Mouse (Mus musculus) CH12.LX (cell line): ENCODE measurements around the gene Klhl3.

Source experiments
- CTCF ChIP-seq, 2 experiments: IDR thresholded peaks in 1 of 2; conservative IDR thresholded peaks in 1 of 2; 2 replicates each; pipeline ENCODE4 v1.5.1; 2011 to 2012; ENCODE audit warnings: low read depth in 2 of 2, low read length in 2 of 2, improper control_type of control experiment in 1 of 2, inconsistent platforms in 1 of 2, mild to moderate bottlenecking in 1 of 2, moderate library complexity in 1 of 2
- GABPA ChIP-seq: IDR thresholded peaks from 2 replicates; pipeline ENCODE4 v1.6.1; 2012; ENCODE audit warnings: low read depth, low read length, improper control_type of control experiment, inconsistent platforms; ENCODE audit not compliant: insufficient replicate concordance
- KAT2A ChIP-seq: IDR thresholded peaks from 2 replicates; pipeline ENCODE4 v1.6.1; 2012; ENCODE audit warnings: low read length, improper control_type of control experiment, inconsistent platforms; ENCODE audit not compliant: insufficient replicate concordance
- POLR2AphosphoS2 ChIP-seq: IDR thresholded peaks from 2 replicates; pipeline ENCODE4 v1.6.1; 2011; ENCODE audit warnings: low read depth, low read length, improper control_type of control experiment

GRCm38 (mm10) chr13:58066496-58067389 is 46.6 kb downstream of the Klhl3 start:
- TF ChIP-seq CTCF (conservative IDR thresholded peaks at IDR 0.05 in 1 of 2, IDR thresholded peaks at IDR 0.05 in 1 of 2; ENCODE audit: low read depth in 2 of 2, low read length in 2 of 2), result no peak
- TF ChIP-seq KAT2A, result no peak
- no peak for TF ChIP-seq GABPA
- no peak for TF ChIP-seq POLR2AphosphoS2
